Mouse (Mus musculus) ovary, postnatal 10 days (tissue): ENCODE results near the gene Tnfrsf11a.

Experiments
- DNase-seq: peaks from one replicate; pipeline ENCODE4 v3.0.0; 2022; ENCODE audit warnings: low spot score

Gene Tnfrsf11a

DNA sequence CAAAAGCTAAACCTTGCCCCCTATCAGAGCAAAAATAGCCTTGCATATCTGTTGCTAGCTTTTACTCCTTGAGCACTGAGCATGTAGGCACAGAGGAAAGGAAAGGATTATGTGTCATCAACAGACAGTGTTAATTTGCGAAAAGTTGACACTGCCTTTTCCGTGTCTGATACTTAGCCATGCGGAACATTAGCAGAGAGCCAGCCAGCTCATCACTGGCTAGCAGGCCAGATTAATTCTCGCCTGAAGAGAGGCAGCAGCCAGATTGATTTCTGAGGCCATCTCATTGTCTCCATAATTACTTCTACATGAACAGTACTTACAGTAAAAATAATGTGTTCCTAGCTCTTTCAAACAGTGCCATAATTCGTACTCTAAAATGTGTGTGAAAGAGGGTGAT, 48.7 kb downstream of the Tnfrsf11a start:
- no peak for DNase-seq

- DNase-seq = no peak
These were observed 52.3 kb downstream of the Tnfrsf11a start for GRCm38 (mm10) chr1:105832784-105833183.

GRCm38 (mm10) chr1:105842950-105843349, 62.4 kb downstream of the Tnfrsf11a start:
- no peak for DNase-seq

- no peak for DNase-seq
These were observed 62.9 kb downstream of the Tnfrsf11a start for GRCm38 (mm10) chr1:105843386-105843785.

DNA sequence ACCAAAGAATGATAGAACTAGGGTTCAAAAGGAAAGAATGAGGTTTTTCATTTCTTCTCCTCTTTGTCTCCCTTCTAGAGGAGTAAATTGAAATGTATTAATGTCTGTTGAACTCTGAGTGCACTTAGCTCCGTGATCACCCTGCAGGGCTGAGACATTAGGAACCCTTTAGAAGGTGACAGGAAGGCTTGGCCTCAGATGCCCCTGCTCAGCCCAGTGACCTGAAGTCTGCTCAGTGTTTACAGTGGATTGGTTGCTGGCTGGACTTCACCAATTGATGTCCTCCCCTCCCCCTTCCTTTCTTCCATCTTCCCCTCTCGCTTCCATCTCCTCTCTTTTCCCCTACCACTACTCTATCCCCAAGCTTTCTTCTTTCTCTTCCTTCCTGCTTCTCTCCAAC, 63.3 kb downstream of the Tnfrsf11a start:
- DNase-seq = no peak

- no peak for DNase-seq
These were observed 64.0 kb downstream of the Tnfrsf11a start for GRCm38 (mm10) chr1:105844341-105845006.

DNA sequence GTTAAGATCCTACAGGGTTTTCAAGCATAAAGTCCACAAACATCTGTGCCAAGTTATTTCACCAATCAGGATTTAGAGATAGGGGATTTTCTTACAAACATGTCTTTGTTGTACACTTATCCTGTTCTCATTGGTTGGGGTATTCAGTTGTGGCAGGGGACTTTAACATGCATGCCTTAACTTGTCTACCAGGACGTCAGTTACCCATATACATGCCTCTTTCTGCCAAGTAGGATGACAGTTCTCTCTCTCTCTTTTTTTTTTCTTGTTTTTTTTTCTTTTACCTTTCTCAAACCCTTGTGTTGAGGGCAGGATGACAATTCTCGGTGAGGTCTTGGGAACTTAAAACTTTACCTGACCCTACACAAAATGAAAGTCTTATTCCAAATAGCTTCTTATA, 65.9 kb downstream of the Tnfrsf11a start:
- no peak for DNase-seq

DNA sequence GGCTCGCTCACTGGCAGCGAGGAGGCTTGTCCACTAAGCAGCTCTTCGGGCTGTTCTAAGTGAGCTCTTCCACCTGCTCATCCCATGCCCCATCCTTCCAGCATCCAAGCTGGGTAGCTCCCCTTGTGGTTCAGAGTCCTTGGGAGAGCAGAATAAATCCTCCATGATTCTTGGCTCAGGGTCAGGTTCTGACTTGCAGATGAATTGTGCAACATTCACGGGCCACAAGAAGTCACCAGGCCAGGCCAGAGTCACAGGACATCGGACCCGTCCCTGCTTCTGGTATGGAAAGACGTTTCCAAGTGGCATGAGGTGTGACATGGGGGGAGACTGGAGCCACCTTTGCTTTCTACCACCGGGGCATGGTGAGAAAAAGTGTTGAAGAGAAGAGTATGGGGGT, 68.3 kb downstream of the Tnfrsf11a start:
- DNase-seq = no peak

GRCm38 (mm10) chr1:105851341-105851740, 70.8 kb downstream of the Tnfrsf11a start:
- no peak for DNase-seq

GRCm38 (mm10) chr1:105859740-105860139, 79.2 kb downstream of the Tnfrsf11a start:
- DNase-seq = no peak

- DNase-seq = no peak
These were observed 96.1 kb downstream of the Tnfrsf11a start for GRCm38 (mm10) chr1:105876589-105876988.

DNA sequence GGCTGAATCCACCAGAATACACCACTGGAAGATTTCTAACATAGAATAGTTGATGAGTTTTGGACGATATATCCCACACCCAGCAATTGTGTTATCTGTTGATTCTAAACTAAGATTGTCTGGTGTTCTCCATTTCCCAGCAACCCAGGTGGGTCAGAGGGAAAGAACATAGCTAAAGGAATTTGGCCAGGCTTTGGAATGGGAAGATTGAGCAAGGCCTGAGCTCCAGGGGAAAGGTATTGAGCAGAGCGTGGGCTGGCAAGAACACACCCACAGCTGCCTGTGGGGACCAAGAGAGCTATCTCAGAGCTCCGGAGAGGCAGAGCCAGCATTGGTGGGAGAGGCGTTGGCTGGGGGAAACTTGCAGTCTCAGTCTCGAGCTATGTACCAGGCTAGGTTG, 97.3 kb downstream of the Tnfrsf11a start:
- DNase-seq = no peak

DNA sequence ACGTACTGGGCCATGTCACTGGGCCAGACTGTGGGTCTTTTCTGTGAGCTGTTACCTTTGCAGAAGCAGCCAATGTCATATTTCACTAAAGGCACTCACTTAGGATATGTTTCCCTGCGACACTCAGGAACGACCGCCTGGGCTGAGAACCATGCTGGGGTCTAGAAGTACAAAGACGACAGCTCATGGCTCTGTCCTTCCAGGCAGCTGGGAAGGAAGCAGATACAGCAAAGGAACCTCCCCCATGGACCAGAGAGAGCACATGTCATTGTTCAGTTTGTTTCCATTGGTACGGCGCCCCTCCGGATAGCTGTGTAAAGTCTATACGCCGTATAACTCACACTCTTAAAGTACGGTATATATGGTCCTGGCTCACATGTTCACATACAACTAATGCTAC, 97.9 kb downstream of the Tnfrsf11a start:
- DNase-seq = no peak

DNA sequence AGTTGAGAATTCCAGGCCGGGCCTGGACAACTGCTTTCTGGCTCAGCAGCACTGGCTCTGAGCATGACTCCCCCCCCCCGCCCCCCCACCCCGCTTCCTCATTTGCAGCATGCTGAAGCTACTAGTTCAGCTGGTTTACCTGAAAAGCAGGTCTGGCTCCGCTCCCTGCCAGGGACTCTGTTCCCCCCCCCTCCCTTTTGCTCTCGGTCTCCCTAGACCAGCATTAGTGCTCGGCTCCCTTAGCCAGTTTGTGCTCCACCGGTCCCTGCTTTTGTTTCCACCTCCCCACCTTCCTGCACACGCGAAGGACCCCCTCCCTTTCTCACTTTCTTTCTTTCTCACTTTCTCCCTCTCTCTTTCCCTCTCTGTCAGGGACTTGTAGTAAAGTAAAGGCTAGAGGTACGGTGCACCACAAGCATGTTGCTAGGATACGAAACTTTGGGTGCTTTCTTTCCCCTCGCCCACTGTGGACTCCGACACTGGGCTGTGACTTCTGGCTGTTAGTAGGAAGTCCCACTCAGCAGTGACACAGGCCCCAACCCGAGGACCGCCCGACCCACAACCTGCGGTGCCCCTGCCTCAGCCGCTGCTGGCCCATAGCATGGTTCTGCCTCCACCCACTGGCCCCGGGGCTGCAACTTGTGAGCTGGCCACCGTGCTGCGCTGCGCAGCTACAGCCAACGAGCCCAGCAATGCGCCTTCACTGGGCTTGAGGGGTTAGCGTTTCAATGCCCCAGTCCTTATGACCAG, 100.2 kb downstream of the Tnfrsf11a start:
- DNase-seq = no peak

GRCm38 (mm10) chr1:105881466-105881865, 100.9 kb downstream of the Tnfrsf11a start:
- DNase-seq = no peak

GRCm38 (mm10) chr1:105883498-105883897, 103.0 kb downstream of the Tnfrsf11a start:
- DNase-seq = no peak

GRCm38 (mm10) chr1:105885101-105885500, 104.6 kb downstream of the Tnfrsf11a start:
- no peak for DNase-seq

DNA sequence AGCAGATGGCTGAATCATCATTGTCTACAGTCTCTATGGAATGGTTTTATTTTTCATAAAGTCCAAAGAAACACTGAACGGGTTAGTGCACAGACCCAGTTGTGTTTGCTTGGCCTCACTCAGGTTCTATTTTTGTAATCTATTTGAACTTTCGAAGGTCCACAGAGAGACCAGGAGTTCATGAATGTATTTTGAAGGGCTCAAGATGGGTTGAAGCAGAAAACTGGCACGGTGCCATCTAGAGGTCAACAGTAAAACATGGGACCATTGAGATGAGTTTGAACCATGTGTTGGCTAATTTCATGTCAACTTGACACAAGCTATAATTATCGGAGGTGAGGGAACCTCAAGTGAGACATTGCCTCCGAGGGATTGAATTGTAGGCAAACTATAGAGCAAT, 105.1 kb downstream of the Tnfrsf11a start:
- DNase-seq = no peak

- DNase-seq = no peak
These were observed 105.8 kb downstream of the Tnfrsf11a start for GRCm38 (mm10) chr1:105886358-105886757.

GRCm38 (mm10) chr1:105891032-105891725, 110.7 kb downstream of the Tnfrsf11a start:
- DNase-seq = peak; percentile 72

- no peak for DNase-seq
These were observed 114.5 kb downstream of the Tnfrsf11a start for GRCm38 (mm10) chr1:105895019-105895418.
